Mouse (Mus musculus) T-helper 17 cell (primary cell): ENCODE results near the gene Leng1.

Experiments used
- in situ Hi-C, 2 experiments: fragments of 300-600 bp; cut with MboI, MseI; formaldehyde crosslinking; loops; 1 replicate in 1 of 2; 2 replicates in 1 of 2; pipeline ENCODE4 v1.15.1; 2025; ENCODE audit warnings: high pct_unique_total_duplicates in 2 of 2

Gene Leng1

DNA sequence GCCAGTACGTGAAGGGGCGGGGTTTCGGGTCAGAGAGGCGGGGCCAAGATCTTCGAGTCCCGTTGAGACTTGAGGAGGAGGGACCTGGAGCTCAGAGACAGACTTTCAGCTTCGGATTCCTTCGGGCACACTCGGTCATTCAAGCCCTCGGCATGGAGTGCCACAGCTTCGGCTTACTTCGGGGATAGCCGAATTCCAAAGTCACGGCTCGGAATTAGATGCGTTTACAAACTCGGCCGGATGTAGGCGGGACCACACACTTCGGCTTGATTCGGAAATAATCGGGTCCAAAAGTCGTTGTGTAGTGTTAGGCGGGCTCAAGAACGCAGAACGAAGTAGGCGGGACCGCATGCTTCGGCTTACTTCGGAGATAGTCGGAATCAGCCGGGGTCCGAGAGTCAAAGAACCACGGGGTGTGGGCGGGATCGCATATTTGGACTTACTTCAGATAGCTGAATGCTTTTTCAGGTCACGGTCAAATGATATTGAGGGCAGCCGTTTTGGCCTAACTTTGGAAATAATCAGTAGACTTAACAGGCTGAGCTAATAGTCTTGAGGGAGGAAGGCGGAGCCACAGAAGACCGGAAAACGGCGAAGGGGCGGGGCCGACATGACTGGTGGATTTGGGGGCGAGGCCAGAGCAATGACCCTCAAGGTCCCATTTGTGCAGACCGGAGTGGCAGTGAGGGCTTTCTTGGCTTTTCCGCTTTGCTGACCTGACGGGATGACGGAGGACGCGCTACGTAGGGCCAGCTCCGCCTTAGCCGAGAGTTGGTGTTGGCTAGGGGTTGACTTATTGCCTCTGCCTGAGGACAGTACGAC is 27.6 kb upstream of the Leng1 start, which contains the start of gene Mboat7:
Mboat7 (minus strand) TSS at position 537 of the 822 bp plus-strand sequence.
- in situ Hi-C loops = loop anchor here (5.0 to 10.0 kb wide), 3 partner anchors 452 to 1389 kb away; partner anchors contain the start of gene Epn1 (in 1 of the 2)

DNA sequence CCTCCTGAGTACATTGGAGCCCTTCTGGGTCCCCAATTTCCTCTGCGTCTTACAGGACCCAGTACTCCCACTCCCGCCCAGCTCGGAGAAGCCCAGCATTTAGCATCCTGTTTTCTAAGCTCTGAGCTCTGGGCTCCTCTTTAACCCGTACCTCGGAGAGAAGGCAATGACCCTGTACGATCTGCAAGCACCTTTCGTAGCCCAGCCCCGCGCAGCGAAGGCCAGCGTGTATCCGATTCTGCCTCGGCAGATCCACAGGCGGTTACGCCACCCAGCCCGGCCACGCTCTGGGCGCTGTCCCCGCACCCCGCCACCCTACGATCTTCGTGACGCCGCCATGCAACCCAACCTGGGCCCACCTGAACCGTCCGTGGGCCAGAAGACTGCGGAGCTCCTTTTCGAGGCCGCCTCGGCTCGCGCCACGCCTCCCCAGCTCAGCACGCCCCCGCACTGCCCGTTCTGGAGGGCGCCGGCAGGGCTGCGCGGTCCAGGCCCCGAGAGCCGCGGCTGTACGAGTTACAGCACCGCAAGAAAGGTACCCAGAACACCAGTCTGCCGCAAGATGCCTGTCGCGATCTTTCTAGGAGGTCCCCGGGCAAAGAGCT is 26.8 kb upstream of the Leng1 start, which contains the start of gene Tsen34:
Tsen34 (plus strand) TSS at position 482 of the 605 bp plus-strand sequence.
- in situ Hi-C loops = loop anchor here (5.0 to 10.0 kb wide), 3 partner anchors 452 to 1390 kb away; partner anchors contain the start of gene Epn1 (in 1 of the 2)

DNA sequence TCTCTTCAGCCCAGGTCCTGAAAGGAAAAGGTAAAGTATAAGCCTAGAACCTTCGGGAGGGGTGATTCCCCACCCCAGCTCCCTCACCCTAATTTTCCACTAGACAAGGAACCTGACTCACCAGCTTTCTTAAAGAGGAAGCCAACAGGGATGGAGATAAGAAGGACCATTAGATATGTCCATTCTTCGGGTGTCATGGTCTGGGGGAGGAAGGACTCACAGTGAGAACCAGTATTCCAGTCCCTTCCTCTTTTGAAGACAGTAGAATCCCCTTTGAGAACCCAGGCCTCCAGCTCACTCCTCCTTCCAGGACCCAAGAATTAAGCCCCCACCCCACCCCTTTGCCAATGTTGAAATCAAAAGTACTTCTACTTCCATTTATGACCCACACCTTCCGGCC is 26.3 kb upstream of the Leng1 start:
- in situ Hi-C loops = loop anchor here (5.0 to 10.0 kb wide), 3 partner anchors 453 to 1390 kb away; partner anchors contain the start of gene Epn1 (in 1 of the 2)

DNA sequence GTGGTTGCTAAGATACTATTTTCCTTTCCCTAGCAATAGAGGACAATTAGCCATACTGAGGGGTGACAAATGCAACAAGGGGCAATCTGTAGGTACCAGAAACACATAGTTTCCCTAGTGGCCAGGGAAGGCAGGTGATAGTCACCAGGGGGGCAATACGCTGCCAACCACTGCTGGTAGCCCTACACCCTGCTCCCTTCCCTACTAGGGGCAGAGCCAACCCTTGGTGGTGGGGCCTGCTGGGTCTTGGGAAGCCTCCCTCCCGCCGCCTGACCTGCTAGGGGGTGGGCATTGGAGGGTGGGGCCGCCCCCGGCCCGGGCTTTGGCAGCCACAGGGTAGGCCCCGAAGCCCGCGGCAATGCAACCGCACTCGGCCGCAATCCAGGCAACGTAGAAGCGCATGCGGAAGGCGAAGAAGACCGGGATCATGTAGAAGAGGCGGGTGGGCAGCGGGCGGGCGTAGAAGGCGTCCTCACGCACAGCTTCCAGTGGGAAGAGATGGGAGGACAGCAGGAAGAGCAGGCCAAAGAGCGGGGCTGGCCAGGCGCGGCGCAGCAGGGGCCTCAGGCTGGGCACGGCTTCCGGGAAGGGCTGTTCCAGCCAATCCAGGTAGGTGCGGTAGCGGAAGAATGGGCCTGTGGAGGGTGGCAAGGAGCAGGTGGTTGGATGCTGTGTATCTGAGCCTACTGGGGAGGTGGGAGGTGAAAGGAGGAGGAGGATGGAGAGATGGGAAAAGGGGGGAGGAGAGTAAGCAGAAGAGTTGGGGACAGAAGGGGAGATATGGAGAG is 20.0 kb upstream of the Leng1 start:
- in situ Hi-C loops = no loop called here

DNA sequence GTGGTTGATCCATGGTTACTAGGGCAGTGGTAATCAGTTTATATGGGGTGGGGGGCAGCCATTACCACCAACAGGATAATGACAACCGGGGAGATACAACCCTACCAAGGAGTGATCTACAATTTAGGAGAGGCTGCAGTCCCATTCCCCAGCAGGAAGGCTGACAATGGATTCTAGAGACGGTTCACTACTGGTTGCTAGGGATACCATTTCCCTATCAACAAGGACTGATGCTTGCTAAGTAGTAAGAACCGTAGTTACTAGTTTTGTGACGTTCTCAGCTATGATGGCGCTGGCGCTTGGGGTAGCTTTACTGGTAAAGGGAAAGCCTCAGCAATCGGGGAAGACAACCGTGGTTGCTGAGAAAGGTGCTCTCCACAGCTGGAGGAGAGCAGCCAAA is 19.1 kb upstream of the Leng1 start:
- in situ Hi-C loops = no loop called here

DNA sequence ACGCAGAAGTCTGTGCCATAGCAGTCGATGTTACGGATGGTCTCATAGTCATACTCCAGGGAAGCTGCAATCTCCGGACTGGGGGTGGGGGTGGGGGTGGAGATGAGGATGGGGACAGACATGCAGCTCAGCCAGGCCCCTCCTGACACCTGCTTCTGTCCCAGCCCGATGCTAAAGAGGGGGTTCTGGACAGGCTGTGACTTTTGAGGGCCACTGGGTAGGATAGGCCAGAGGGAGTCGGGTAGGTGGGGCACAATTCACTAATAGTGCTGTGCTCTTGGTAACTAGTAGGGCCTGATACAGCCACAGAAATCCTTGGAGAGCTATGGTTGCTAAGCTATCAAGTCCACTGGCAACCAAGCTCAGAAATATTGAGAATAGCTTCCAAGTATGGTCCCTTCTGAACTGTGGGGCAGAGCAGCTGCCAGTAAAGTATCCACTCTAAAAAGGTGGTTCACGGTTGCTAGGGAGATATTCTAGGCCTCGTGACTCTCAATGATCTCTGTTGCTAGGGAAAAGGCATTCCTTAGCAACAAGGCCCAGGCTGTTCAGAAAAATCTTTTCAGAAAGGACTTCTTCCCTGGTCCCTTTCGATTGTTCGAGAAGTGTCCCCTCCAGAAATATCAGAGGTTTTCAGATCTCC is 18.4 kb upstream of the Leng1 start:
- in situ Hi-C loops = no loop called here

DNA sequence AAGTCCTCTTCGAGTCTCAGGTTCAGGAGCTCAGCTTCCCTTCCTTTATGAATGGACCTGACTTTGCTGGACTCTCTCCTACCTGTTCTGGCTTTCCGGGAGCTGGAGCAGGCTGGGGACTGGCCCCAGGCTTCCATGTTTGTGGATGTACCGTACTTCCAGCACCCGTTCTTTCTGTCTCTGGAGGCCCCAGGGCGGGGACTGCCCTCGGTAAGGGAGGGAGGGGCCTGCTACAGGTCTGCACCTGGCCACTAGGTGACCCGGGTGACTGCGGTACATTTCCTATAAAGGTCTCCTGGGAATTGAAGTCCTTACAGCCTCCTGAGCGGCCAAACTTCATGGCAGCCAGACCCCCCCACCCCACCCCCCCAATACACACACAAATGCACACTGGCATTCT is 11.7 kb upstream of the Leng1 start, which contains the start of gene Tmc4:
Tmc4 (minus strand) TSS at position 212 of the 400 bp plus-strand sequence.
- in situ Hi-C loops = no loop called here

DNA sequence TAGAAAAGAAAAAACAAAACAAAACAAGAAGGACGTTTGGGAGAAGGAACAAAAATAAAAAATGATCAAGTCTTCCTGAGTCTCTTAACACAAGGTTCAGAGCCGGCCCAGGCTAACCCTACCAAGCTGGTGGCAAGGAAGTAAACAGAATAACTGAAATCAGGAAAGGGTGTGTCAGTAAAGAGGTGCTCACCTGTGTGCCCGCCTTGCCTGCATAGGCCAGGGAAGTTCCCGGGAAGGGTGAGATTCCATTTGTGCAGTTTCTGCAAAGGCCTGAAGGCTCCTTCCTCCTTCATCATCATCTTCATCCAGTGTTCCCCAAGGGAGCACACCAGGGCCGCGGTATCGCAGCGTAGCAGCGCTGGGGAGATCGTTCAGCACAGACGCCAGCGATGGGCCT is 10.7 kb upstream of the Leng1 start:
- in situ Hi-C loops = no loop called here

DNA sequence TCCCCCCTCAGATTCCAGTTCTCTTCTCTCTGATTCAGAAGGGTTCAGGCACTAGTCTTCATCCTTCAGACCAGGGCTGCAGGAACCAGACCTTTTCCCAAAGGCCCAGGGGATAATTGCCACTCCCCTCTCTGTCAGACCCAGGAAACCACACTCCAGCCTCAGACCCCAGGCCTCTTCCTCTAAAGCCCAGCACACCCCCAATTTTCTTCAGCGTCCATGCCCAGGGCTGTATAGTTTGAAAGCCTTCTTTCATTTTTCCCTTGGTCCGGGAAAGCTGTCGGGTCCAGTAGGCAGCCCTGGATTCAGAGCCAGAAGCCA is 9.5 kb upstream of the Leng1 start:
- in situ Hi-C loops = no loop called here

DNA sequence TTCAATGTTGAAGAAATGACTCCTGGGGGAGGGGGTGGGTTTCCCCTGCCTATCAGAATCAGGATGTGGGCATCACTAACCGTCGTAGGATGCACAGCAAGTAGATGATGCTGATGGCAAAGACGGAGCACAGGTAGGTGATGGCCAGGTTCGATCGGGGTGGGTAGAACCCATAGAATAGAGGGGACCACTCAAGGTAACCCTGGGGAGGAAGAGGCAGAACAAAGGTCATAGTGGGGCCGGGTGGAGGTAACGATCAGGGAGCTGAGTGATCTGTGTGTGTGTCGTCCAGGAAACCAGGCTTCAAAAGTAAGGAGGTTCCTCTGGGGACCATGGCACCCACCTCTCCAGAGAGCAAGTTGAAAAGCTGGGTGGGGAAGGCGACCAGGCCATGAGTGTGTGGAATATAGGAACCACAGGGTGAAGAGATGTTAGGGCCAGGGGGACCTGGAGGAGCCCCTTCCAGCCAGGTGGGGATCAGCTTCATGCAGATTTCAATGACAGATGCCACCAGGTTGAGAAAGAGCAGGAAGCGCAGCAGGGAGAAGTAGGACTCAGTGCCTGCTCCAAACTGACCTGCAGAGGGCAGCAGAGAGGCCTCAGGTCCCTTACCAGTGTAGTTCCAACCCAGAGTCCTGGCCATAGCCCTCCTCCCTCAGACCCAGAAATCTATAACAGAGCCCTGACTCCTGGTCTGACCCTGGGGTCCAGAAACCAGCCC is 9.0 kb upstream of the Leng1 start:
- in situ Hi-C loops = loop anchor here in 1 of 2 experiments (25.0 kb wide), 1 partner anchor 1388 kb away; the partner anchor contains the start of genes U2af2 and Zfp580

DNA sequence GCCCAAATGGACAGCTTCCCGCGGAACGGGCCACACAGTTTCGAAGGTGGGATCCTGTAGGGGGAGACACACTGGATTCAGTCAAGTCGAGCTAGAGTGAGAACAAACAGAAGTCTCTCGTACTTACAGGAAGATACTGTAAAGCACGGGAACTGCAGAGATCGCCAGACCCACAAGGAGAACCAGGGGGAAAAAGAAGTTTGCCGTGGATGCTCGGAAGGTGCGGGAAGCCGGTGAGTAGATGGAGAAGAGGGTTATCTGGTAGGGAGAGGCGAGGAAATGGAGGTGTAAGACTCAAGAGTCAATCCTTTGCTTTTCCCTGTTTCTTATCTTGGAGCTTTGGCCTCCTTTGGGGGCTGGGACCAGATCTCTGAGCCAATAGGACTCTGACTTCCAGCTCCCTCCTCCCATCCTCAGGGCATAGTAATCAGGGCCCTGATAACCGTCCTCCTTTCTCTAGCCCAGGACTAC is 1.3 kb upstream of the Leng1 start:
- in situ Hi-C loops = loop anchor here in 1 of 2 experiments (25.0 kb wide), 1 partner anchor 1395 kb away; the partner anchor contains the start of genes U2af2 and Zfp580

DNA sequence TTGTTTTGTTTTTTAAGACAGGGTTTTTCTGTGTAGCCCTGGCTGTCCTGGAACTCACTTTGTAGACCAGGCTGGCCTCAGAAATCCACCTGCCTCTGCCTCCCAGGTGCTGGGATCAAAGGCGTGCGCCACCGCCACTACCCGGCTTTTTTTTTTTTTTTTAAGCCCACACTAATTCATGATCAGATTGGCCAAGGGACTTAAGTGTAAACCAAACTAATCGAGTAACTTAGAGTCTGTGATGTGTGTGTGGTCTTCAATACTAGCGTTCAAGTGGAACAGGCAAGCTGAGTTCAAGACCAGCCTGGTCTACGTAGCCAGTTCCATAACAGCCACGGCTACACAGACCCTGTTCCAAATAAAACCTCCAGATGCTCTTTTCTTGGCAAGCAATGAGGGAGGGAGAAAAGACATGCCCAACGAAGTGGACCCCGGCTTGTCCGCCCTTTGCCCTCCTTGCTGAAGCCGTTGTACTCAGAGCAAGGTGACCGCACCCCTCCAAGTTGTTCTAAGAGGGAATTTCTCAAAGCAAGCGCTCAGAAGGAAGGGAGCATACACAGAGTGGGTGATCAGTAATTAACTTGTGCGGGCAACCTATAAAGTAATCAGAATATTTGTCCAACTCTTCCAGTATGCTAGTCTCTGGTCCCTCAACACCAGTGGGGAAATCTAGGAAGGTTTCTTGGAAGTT is 971 bp downstream of the Leng1 start:
- in situ Hi-C loops = loop anchor here in 1 of 2 experiments (25.0 kb wide), 1 partner anchor 1398 kb away; the partner anchor contains the start of genes U2af2 and Zfp580

DNA sequence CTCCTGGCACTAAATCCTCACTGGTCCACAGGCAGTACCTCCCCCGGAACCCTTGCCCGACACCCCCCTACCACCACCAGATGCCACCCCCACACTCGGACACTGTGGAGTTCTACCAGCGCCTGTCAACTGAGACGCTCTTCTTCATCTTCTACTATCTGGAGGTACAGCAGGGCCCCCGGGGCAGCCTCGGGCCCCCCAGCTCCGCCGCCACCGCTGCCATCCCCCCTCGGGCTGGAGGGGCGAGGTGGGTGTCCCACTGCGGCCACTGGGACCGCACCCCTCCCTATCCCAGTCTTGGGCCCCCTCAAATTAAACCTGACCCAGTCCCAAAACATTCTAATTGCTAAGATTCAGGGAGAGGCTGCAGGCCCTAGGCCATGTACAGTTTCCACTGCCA is 7.1 kb downstream of the Leng1 start:
- in situ Hi-C loops = loop anchor here in 1 of 2 experiments (5.0 to 25.0 kb wide), 2 partner anchors 1149 to 1404 kb away; partner anchors contain the start of genes U2af2 and Zfp580

DNA sequence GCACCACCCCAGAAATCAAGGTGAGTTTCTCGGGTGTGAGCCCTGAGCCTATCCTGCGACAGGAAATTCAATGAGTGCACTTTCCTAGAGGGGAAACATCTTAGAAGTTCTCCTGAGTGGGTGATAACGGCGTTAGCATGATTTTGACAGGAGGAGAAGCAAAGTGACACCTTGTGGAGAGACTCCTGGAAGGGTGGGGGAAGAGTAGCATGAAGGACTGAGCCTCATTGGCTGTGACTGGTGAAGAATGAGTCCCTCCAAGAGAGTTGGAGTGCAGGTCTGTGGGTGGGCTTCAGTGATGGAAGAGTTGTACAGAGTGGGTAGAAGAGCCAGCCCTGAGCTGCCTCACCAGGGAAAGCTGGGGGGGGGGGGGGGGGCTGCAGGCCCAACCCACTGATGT is 8.7 kb downstream of the Leng1 start:
- in situ Hi-C loops = loop anchor here in 1 of 2 experiments (5.0 to 25.0 kb wide), 2 partner anchors 1150 to 1405 kb away; partner anchors contain the start of genes U2af2 and Zfp580

DNA sequence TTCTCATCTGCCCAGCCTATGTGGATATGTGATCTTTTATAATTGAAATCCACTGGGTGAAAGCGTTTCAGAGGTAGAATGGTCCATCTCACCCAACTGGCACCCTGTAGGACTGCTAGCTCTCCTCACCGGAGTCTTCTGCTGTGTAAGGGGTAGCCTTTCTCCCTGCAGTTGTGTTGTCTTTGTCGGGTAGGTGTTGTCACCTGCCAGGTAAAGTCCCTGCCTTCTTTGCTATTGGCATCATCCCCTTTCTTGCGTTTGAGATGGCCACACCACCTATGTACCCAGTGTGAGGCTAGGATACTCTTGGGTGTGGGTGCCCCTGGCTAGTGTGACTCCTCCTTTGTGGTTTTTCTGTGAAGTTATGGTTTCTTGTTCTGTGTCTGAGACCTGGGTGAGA is 19.0 kb downstream of the Leng1 start:
- in situ Hi-C loops = no loop called here

DNA sequence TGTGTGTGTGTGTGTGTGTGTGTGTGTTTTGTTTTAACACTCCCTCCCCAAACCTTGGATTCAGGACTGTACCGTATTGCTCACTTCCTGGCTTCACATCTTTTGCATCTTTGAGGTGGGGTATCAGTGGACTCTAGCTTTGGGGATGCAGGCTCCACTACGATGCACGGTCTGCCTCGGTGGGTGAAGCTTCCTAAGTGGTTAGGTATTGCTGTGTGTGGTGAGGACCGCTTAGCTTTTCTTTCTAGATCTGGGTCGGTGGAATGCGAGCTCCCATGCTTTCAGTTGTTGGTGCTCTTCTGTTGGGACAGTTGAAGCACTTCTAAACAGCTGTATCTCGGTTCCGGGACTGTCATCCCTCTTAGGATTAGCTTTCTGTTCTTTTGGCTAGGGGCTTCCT is 19.5 kb downstream of the Leng1 start:
- in situ Hi-C loops = no loop called here

DNA sequence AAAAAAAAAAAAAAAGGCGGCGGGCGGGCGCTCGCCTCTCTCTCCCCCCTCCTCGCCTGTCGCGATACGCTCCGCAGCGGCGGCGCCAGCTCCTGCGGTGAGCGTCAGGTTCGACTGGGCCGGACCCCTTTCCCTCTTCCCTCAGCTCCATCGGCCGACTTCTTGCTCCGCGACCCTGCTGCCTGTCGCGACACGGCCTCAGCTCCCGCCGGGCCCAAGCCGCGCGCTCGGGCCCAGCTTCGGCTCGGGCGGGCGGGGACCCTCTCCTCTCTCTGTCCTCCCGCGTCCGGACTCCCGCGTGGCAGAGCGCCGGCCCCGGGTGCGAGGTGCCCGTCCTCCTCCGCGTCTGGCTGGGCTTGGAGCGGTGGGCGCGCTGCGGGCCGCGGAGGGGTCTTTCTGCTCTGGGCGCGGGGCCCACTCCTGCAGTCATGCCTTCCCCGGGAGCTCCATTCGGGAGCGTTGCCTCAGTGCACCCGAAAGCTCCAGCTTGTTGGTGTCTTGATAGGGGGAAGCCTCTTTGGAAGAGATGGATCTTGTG is 20.1 kb downstream of the Leng1 start:
- in situ Hi-C loops = no loop called here

DNA sequence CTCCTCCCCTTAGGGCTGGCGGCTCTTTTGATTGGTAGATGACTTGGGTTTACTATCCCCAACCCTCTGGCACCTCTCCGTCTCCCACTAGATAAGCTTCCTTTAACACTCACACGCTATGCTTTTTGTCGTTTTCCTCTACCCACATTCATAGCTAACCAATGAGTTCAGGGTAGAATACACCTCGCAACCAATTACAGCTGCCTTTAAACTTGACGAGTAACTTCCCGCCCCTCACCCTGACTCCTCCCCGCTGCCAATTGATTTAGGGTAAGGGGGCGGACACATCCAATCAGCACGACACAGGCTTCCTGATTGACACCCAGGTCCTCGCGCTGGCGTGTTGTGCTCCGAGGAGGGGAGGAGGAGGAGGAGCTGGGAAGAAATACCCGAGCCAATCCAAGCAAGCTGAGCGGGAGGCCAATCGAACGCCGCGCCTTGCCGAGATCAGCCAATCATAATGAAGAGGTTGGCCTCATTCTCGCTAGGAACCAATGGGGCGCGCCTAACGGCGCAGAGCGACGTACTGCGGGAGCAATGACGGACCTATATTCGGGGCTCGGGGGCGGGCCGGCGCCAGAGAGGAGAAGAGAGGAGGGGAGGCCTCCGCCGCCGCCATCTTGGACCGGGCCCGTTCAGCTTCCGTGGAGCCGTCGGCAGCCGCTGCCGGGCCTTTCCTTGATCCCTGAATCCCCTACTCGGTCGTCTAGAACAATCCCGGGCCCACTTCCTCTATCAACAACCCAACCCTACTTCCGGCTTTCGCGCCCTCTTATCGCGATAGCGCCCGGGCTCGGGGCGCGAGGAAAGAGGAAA is 20.8 kb downstream of the Leng1 start, which contains the start of gene Cnot3:
Cnot3 (plus strand) TSS at position 597 of the 816 bp plus-strand sequence.
- in situ Hi-C loops = no loop called here
